Mouse (Mus musculus) CH12.LX (cell line): ENCODE data around the gene Emc10. TPM values are rescaled to one million over a fixed set of nuclear protein-coding genes. Genes with fewer than 3 reads are reported as not detected.

ENCODE experiments used
- DNase-seq: peaks from one replicate; pipeline ENCODE4 v3.0.0-alpha.2; 2013; ENCODE audit errors: extremely low read depth
- H3K27ac ChIP-seq: 2 replicates; pipeline ENCODE4 v1.5.1; 2012; ENCODE audit warnings: low read depth, mild to moderate bottlenecking, control low read depth, moderate library complexity; ENCODE audit not compliant: insufficient read depth
- H3K27me3 ChIP-seq: replicated peaks from 2 replicates; pipeline ENCODE3; 2012; ENCODE audit warnings: inconsistent platforms
- H3K36me3 ChIP-seq, 2 experiments: replicated peaks in 1 of 2; 2 replicates each; pipeline versions ENCODE3 to v1.6.1; 2012; ENCODE audit warnings: inconsistent platforms in 1 of 2, low read length in 1 of 2, mild to moderate bottlenecking in 1 of 2, mixed read lengths in 1 of 2, moderate library complexity in 1 of 2; ENCODE audit not compliant: control insufficient read depth in 1 of 2, insufficient read depth in 1 of 2
- H3K4me1 ChIP-seq, 2 experiments: 2 replicates each; pipeline ENCODE4 v1.6.1; 2012; ENCODE audit warnings: inconsistent platforms in 1 of 2, moderate library complexity in 1 of 2; ENCODE audit not compliant: insufficient read depth in 2 of 2, control insufficient read depth in 1 of 2
- H3K4me2 ChIP-seq: 2 replicates; pipeline ENCODE4 v1.6.1; 2012; ENCODE audit warnings: low read depth, mild to moderate bottlenecking, control low read depth; ENCODE audit not compliant: poor library complexity, insufficient read depth, severe bottlenecking
- H3K4me3 ChIP-seq, 3 experiments: fragments of 150-350 bp in 1 of 3; sonication (generic) in 1 of 3; replicated peaks in 1 of 3; 2 replicates each; pipeline versions ENCODE3 to v1.5.1; 2011 to 2012; ENCODE audit warnings: low read depth in 2 of 3, low read length in 2 of 3, mild to moderate bottlenecking in 2 of 3, moderate library complexity in 2 of 3, control low read depth in 1 of 3, improper control_type of control experiment in 1 of 3, inconsistent platforms in 1 of 3, mixed read lengths in 1 of 3; ENCODE audit not compliant: poor library complexity in 1 of 3
- H3K79me2 ChIP-seq: replicated peaks from 2 replicates; pipeline ENCODE4 v1.6.1; 2012; ENCODE audit warnings: mild to moderate bottlenecking, moderate library complexity; ENCODE audit not compliant: control insufficient read depth, poor library complexity, insufficient read depth, severe bottlenecking; ENCODE audit errors: extremely low read depth
- H3K9ac ChIP-seq: 2 replicates; pipeline ENCODE4 v1.6.1; 2012; ENCODE audit warnings: low read depth, mild to moderate bottlenecking, control low read depth, moderate library complexity; ENCODE audit not compliant: insufficient read depth
- H3K9me3 ChIP-seq: replicated peaks from 2 replicates; pipeline ENCODE3; 2012; ENCODE audit warnings: low read length, inconsistent platforms, mixed read lengths
- BHLHE40 ChIP-seq: IDR thresholded peaks from 2 replicates; pipeline ENCODE4 v1.6.1; 2011; ENCODE audit warnings: mild to moderate bottlenecking, low read depth, low read length, improper control_type of control experiment
- CHD1 ChIP-seq: IDR thresholded peaks from 2 replicates; pipeline ENCODE4 v1.6.1; 2012; ENCODE audit warnings: low read depth, low read length, improper control_type of control experiment, inconsistent platforms
- CHD2 ChIP-seq: IDR thresholded peaks from 2 replicates; pipeline ENCODE4 v1.6.1; 2011; ENCODE audit warnings: low read length, improper control_type of control experiment
- CTCF ChIP-seq, 2 experiments: IDR thresholded peaks in 1 of 2; conservative IDR thresholded peaks in 1 of 2; 2 replicates each; pipeline ENCODE4 v1.5.1; 2011 to 2012; ENCODE audit warnings: low read depth in 2 of 2, low read length in 2 of 2, improper control_type of control experiment in 1 of 2, inconsistent platforms in 1 of 2, mild to moderate bottlenecking in 1 of 2, moderate library complexity in 1 of 2
- E2F4 ChIP-seq: IDR thresholded peaks from 2 replicates; pipeline ENCODE4 v1.6.1; 2011; ENCODE audit warnings: low read depth, low read length, improper control_type of control experiment; ENCODE audit not compliant: insufficient replicate concordance
- ELF1 ChIP-seq: IDR thresholded peaks from 2 replicates; pipeline ENCODE4 v1.6.1; 2014; ENCODE audit warnings: low read depth, mild to moderate bottlenecking, inconsistent platforms, low read length, improper control_type of control experiment
- EP300 ChIP-seq: IDR thresholded peaks from 2 replicates; pipeline ENCODE4 v1.6.1; 2011; ENCODE audit warnings: low read length, improper control_type of control experiment
- ETS1 ChIP-seq: conservative IDR thresholded peaks from 2 replicates; pipeline ENCODE4 v1.6.1; 2012; ENCODE audit warnings: low read depth, mild to moderate bottlenecking, inconsistent platforms, low read length, improper control_type of control experiment, moderate library complexity
- GABPA ChIP-seq: IDR thresholded peaks from 2 replicates; pipeline ENCODE4 v1.6.1; 2012; ENCODE audit warnings: low read depth, low read length, improper control_type of control experiment, inconsistent platforms; ENCODE audit not compliant: insufficient replicate concordance
- IRF4 ChIP-seq: IDR thresholded peaks from 2 replicates; pipeline ENCODE4 v1.6.1; 2014; ENCODE audit warnings: low read depth, mild to moderate bottlenecking, inconsistent platforms, low read length, improper control_type of control experiment
- JUN ChIP-seq: IDR thresholded peaks from 2 replicates; pipeline ENCODE4 v1.6.1; 2011; ENCODE audit warnings: low read depth, mild to moderate bottlenecking, low read length, improper control_type of control experiment, moderate library complexity; ENCODE audit not compliant: insufficient read depth
- JUND ChIP-seq: conservative IDR thresholded peaks from 2 replicates; pipeline ENCODE4 v1.6.1; 2011; ENCODE audit warnings: low read depth, low read length, improper control_type of control experiment
- KAT2A ChIP-seq: IDR thresholded peaks from 2 replicates; pipeline ENCODE4 v1.6.1; 2012; ENCODE audit warnings: low read length, improper control_type of control experiment, inconsistent platforms; ENCODE audit not compliant: insufficient replicate concordance
- MAFK ChIP-seq: IDR thresholded peaks from 2 replicates; pipeline ENCODE4 v1.6.1; 2011; ENCODE audit warnings: low read length, improper control_type of control experiment; ENCODE audit not compliant: insufficient replicate concordance
- MAX ChIP-seq: IDR thresholded peaks from 2 replicates; pipeline ENCODE4 v1.6.1; 2011; ENCODE audit warnings: low read length, improper control_type of control experiment
- MAZ ChIP-seq: IDR thresholded peaks from 2 replicates; pipeline ENCODE4 v1.6.1; 2012; ENCODE audit warnings: low read depth, mild to moderate bottlenecking, inconsistent platforms, low read length, improper control_type of control experiment, moderate library complexity
- MEF2A ChIP-seq: IDR thresholded peaks from 2 replicates; pipeline ENCODE4 v1.6.1; 2014; ENCODE audit warnings: low read depth, mild to moderate bottlenecking, inconsistent platforms, low read length, improper control_type of control experiment, borderline replicate concordance
- MXI1 ChIP-seq: IDR thresholded peaks from 2 replicates; pipeline ENCODE4 v1.6.1; 2011; ENCODE audit warnings: mild to moderate bottlenecking, low read depth, low read length, improper control_type of control experiment
- MYC ChIP-seq: IDR thresholded peaks from 2 replicates; pipeline ENCODE4 v1.6.1; 2011; ENCODE audit warnings: low read depth, mild to moderate bottlenecking, improper control_type of control experiment, low read length
- NELFE ChIP-seq: IDR thresholded peaks from 2 replicates; pipeline ENCODE4 v1.6.1; 2011; ENCODE audit warnings: low read depth, low read length, improper control_type of control experiment
- NRF1 ChIP-seq: IDR thresholded peaks from 2 replicates; pipeline ENCODE4 v1.6.1; 2014; ENCODE audit warnings: low read depth, mild to moderate bottlenecking, inconsistent platforms, low read length, improper control_type of control experiment, moderate library complexity
- PAX5 ChIP-seq: IDR thresholded peaks from 2 replicates; pipeline ENCODE4 v1.6.1; 2012; ENCODE audit warnings: low read length, inconsistent platforms, mixed read lengths
- POLR2AphosphoS2 ChIP-seq: IDR thresholded peaks from 2 replicates; pipeline ENCODE4 v1.6.1; 2011; ENCODE audit warnings: low read depth, low read length, improper control_type of control experiment
- RAD21 ChIP-seq: IDR thresholded peaks from 2 replicates; pipeline ENCODE4 v1.6.1; 2011; ENCODE audit warnings: low read depth, mild to moderate bottlenecking, low read length, improper control_type of control experiment, moderate library complexity
- RCOR1 ChIP-seq: conservative IDR thresholded peaks from 2 replicates; pipeline ENCODE4 v1.6.1; 2012; ENCODE audit warnings: low read depth, mild to moderate bottlenecking, inconsistent platforms, low read length, improper control_type of control experiment
- SIN3A ChIP-seq: IDR thresholded peaks from 2 replicates; pipeline ENCODE4 v1.6.1; 2012; ENCODE audit warnings: low read length, improper control_type of control experiment, inconsistent platforms
- SMC3 ChIP-seq: IDR thresholded peaks from 2 replicates; pipeline ENCODE4 v1.6.1; 2011; ENCODE audit warnings: low read depth, low read length, improper control_type of control experiment
- TBP ChIP-seq: conservative IDR thresholded peaks from 2 replicates; pipeline ENCODE4 v1.6.1; 2011; ENCODE audit warnings: low read depth, low read length, improper control_type of control experiment
- TCF12 ChIP-seq: IDR thresholded peaks from 2 replicates; pipeline ENCODE4 v1.6.1; 2014; ENCODE audit warnings: low read depth, mild to moderate bottlenecking, inconsistent platforms, low read length, improper control_type of control experiment
- UBTF ChIP-seq: IDR thresholded peaks from 2 replicates; pipeline ENCODE4 v1.6.1; 2012; ENCODE audit warnings: low read depth, mild to moderate bottlenecking, inconsistent platforms, low read length, improper control_type of control experiment, moderate library complexity
- USF1 ChIP-seq: IDR thresholded peaks from 2 replicates; pipeline ENCODE4 v1.6.1; 2014; ENCODE audit warnings: low read depth, mild to moderate bottlenecking, inconsistent platforms, low read length, improper control_type of control experiment
- USF2 ChIP-seq: conservative IDR thresholded peaks from 2 replicates; pipeline ENCODE4 v1.6.1; 2011; ENCODE audit warnings: low read depth, low read length, improper control_type of control experiment
- ZC3H11A ChIP-seq: IDR thresholded peaks from 2 replicates; pipeline ENCODE4 v1.6.1; 2012; ENCODE audit warnings: low read depth, mild to moderate bottlenecking, inconsistent platforms, low read length, improper control_type of control experiment
- ZKSCAN1 ChIP-seq: IDR thresholded peaks from 2 replicates; pipeline ENCODE4 v1.6.1; 2012; ENCODE audit warnings: low read depth, inconsistent platforms, low read length, improper control_type of control experiment, borderline replicate concordance
- ZMIZ1 ChIP-seq: IDR thresholded peaks from 2 replicates; pipeline ENCODE4 v1.6.1; 2012; ENCODE audit warnings: low read depth, mild to moderate bottlenecking, inconsistent platforms, low read length, improper control_type of control experiment
- ZNF384 ChIP-seq: IDR thresholded peaks from 2 replicates; pipeline ENCODE4 v1.6.1; 2012; ENCODE audit warnings: low read depth, low read length, improper control_type of control experiment, inconsistent platforms
- dilution Hi-C: fragments of 300-500 bp; cut with MboI; formaldehyde crosslinking; loops from 2 replicates; pipeline ENCODE4 v1.14.3; 2020; ENCODE audit warnings: low sequenced_read_pairs; ENCODE audit not compliant: extremely low pct_unique_long_range_greater_than_20kb, extremely low pct_ligation_motif_present
- in situ Hi-C: fragments of 300-500 bp; cut with MboI; formaldehyde crosslinking; loops from 3 replicates; pipeline ENCODE4 v1.14.3; 2019; ENCODE audit warnings: low sequenced_read_pairs, low pct_ligation_motif_present, low pct_unique_long_range_greater_than_20kb, mixed read lengths
- polyA plus RNA-seq: library from polyadenylated mRNA; unstranded; fragments of >175 nt; gene quantifications from 2 replicates; pipeline ENCODE4 v1.2.1, GENCODE M21; 2012; ENCODE audit warnings: low read depth; ENCODE audit not compliant: insufficient read length
- total RNA-seq, 2 experiments: library from RNA; depleted of rRNA; stranded (reverse); fragments of 300-350 nt in 1 of 2; fragments of >200 nt in 1 of 2; gene quantifications; 2 replicates each; pipeline ENCODE4 v1.2.3; 2012 to 2014

The Emc10 gene
- 25.9 and 32.4 TPM in 2 replicates for total RNA-seq (2012; rRNA removed)
- 14.1 and 14.4 TPM in 2 replicates for total RNA-seq (2014; rRNA removed)
- polyA plus RNA-seq: 42.7 and 49.1 TPM in 2 replicates

DNA sequence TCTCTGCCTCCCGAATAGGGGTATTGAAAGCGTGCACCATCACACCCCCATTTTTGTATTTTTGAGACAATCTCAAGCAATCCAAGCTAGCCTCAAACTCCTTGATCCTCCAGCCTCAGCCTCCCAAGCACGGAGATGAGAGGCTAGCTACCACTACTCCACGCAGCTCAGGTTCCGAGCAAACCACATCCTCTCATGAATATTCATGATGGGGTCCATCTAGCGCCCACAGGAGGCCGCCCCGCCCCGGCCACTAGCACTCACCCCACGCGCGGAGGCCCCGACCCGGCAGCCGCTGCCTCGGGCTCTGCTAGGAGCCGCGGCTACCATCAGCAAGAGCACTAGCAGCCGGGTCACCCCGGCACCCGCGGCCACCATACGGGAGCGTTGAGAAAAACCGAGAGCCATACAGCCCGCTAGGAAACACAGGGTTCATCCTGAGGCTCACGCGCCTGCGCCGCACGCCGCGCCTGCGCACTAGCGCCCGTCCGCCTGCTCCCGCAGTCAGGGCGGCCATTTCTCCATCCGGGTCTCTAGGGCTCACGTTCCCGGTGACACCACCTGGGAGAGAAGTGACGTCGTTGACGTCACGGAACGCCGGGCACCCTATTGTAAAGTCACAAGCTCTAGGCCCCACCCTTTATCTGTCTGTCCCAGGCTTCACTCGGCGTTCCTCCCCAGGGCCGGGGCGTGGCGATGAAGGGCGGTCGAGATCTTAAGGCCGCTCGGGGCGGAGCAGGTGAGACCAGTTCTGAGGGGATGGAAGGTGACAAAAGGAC lies at the start of gene Emc10, which contains the start of gene Fam71e1:
Gene Emc10, minus strand, starts transcription at position 538 of the 779 bp plus-strand sequence.
Gene Fam71e1, plus strand, starts transcription at position 590 of the 779 bp plus-strand sequence.
- Histone ChIP-seq H3K4me1 (peaks cover 4 to 21% of the 10 kb centered on the region in 2 experiments; a peak in 3 of 4 replicates), H3K27me3 (no peaks in the 10 kb centered on the region), H3K27ac (peak within 1 kb of the TSS; percentile 67), H3K9ac (peak within 1 kb of the TSS; percentile 83), H3K4me3 (peak within 1 kb of the TSS; percentile 70 to 76 (median 73)), H3K79me2 (peaks cover 8% of the 10 kb centered on the region; the same call in 1 of the 2 replicates), H3K36me3 (peaks cover 18 to 46% of the 10 kb centered on the region in 2 experiments), H3K4me2 (peak within 1 kb of the TSS; percentile 77), H3K9me3 (no peaks in the 10 kb centered on the region)
- peak; percentile 99 for DNase-seq
- dilution Hi-C loops: no loop called here
- in situ Hi-C loops: loop anchor here (10.0 kb wide), 1 partner anchor 231 kb away; the partner anchor contains the start of gene Gm15517
- no peak for TF ChIP-seq EP300
- TF ChIP-seq TBP: peak; percentile 58; the same call in 1 of the 2 replicates
- peak; percentile 5; the same call in 1 of the 2 replicates for TF ChIP-seq MXI1
- peak; percentile 65 for TF ChIP-seq TCF12
- peak; percentile 33; the same call in 1 of the 2 replicates for TF ChIP-seq CHD2
- TF ChIP-seq JUND: 0 out of 2 replicates have a peak, but pooled peaks have one; percentile 20
- peak; percentile 96 for TF ChIP-seq NRF1
- TF ChIP-seq NELFE: peak; percentile 91; the same call in 1 of the 2 replicates
- TF ChIP-seq USF1: no peak
- TF ChIP-seq RAD21: no peak
- TF ChIP-seq JUN: peak; percentile 37
- TF ChIP-seq ZC3H11A: no peak
- TF ChIP-seq CTCF (conservative IDR thresholded peaks at IDR 0.05 in 1 of 2, IDR thresholded peaks at IDR 0.05 in 1 of 2; ENCODE audit: low read depth in 2 of 2, low read length in 2 of 2): no peak
- TF ChIP-seq POLR2AphosphoS2: peak; percentile 77; the same call in 1 of the 2 replicates
- TF ChIP-seq ZKSCAN1: no peak
- TF ChIP-seq ETS1: peak; percentile 93
- no peak for TF ChIP-seq USF2
- TF ChIP-seq MAX: peak; percentile 69; the same call in 1 of the 2 replicates
- TF ChIP-seq E2F4: no peak
- peak; percentile 98 for TF ChIP-seq BHLHE40
- peak; percentile 68; the same call in 1 of the 2 replicates for TF ChIP-seq KAT2A
- no peak; the same call in 1 of the 2 replicates for TF ChIP-seq ZNF384
- no peak for TF ChIP-seq SMC3
- TF ChIP-seq UBTF: 0 out of 2 replicates have a peak, but pooled peaks have one; percentile 25
- TF ChIP-seq SIN3A: peak; percentile 15; the same call in 1 of the 2 replicates
- no peak; the same call in 1 of the 2 replicates for TF ChIP-seq MAZ
- no peak; the same call in 1 of the 2 replicates for TF ChIP-seq MEF2A
- peak; percentile 97 for TF ChIP-seq GABPA
- TF ChIP-seq RCOR1: no peak; the same call in 1 of the 2 replicates
- TF ChIP-seq MYC: peak; percentile 58
- TF ChIP-seq CHD1: no peak
- TF ChIP-seq ELF1: peak; percentile 78
- 0 out of 2 replicates have a peak, but pooled peaks have one; percentile 22 for TF ChIP-seq MAFK
- TF ChIP-seq IRF4: peak; percentile 85
- TF ChIP-seq ZMIZ1: no peak; the same call in 1 of the 2 replicates
- TF ChIP-seq PAX5: no peak
